Mouse (Mus musculus): Measurements from ENCODE around the gene Itih5. TPM values are rescaled to one million over a fixed set of nuclear protein-coding genes. Genes with fewer than 3 reads are reported as not detected.
A peak's percentile ranks its signal among the peaks of the same experiment; 100 is the strongest.

The Itih5 gene
- total RNA-seq (2021): 10 to 100 TPM in 1 of 2 experiments, 1 to 10 TPM in 1; 9.2 to 12.0 TPM

GRCm38 (mm10) chr2:10153201-10154075 lies at the start of gene Itih5:
Itih5 (plus strand) TSS chr2:10153571.
- DNase-seq (ENCODE audit: extremely low spot score in 1 of 2, low spot score in 2 of 2): peak in 1 of 2 experiments; percentile 66
- intact Hi-C loops (cut with DNase I): no loop called here

GRCm38 (mm10) chr2:10108535-10109189 lies 44.7 kb upstream of the Itih5 start:
- intact Hi-C loops (cut with DNase I): no loop called here
- DNase-seq (ENCODE audit: extremely low spot score in 1 of 2, low spot score in 2 of 2): no peak

DNA sequence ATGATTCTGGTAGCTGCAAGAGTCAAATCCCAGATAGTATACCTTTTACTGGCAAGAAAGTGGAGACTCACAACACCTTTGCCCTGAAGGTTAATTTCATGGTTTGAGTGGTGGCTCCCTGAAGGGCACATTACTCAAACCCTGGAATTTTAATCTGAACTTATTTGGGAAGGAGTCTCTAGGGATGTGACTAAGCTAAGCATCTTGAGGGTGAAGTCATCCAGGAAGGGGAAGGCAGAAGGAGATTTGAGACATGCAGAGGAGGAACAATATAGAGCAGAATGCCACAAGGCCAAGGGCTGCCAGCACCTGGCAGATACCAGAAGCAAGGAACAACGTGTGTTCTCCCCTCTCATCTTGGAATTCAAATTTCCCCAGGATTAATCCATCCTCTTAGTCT lies 34.6 kb upstream of the Itih5 start:
- intact Hi-C loops (cut with DNase I): no loop called here
- no peak for DNase-seq (ENCODE audit: extremely low spot score in 1 of 2, low spot score in 2 of 2)

DNA sequence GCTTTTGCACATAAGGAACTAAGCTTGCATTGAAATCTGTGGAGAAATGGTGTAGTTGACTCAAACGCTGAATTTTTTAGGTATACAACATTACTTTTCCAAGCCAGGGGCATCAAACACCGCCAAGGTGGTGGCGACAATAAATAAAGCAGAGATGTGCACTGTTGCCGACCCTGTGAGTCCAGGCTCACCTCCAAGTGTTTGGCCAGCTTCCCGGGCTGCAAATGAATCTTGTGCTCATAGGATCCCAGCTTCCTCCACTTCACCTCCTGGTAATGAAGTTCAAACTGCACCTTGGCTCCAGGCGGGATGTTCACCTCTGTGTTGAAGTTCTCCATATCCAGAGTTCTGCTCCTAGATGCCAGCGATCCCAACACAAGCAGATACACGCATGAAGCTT lies 34.1 kb upstream of the Itih5 start:
- no peak for DNase-seq (ENCODE audit: extremely low spot score in 1 of 2, low spot score in 2 of 2)
- intact Hi-C loops (cut with DNase I): no loop called here

DNA sequence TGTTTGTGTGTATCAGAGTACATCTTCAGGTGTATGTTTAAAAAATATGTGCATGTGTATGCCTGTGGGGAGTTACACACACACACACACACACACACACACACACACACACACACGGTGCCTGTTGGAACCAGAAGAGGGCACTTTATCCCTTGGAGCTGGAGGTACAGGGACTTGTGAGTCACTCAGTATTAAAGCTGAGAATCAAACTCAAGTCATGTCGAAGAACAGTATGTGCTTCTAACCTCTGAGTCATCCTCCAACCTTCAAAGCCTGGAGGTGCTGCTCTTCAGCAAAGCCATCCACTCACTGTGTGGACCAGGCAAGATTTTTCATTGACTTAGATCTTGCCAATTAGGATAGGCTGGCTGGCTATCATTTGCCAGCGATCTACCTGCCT lies 31.5 kb upstream of the Itih5 start:
- DNase-seq (ENCODE audit: extremely low spot score in 1 of 2, low spot score in 2 of 2): no peak
- intact Hi-C loops (cut with DNase I): no loop called here

- intact Hi-C loops (cut with DNase I): no loop called here
- DNase-seq (ENCODE audit: extremely low spot score in 1 of 2, low spot score in 2 of 2): no peak
These were observed 27.2 kb upstream of the Itih5 start for GRCm38 (mm10) chr2:10126122-10126521.

DNA sequence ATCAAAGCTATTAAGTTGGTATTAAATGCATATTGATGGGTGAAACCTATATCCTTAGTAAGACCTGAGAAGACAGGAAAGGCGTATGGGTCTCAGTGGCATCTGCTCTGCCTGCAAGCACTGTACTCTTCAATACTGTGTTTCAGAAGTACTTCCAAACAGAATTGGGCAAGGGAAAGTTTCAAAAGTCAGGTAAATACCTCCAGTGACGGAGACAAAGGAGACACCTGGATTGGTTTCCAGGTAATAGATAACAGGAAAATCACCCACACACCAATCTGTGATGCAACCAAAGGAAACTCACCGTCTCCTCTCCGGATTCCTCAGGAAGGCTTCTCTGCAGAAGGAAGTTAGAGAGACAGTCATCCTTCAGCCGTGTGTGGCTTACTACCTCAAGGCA lies 25.9 kb upstream of the Itih5 start:
- intact Hi-C loops (cut with DNase I): no loop called here
- no peak for DNase-seq (ENCODE audit: extremely low spot score in 1 of 2, low spot score in 2 of 2)

- DNase-seq (ENCODE audit: extremely low spot score in 1 of 2, low spot score in 2 of 2): no peak
- intact Hi-C loops (cut with DNase I): no loop called here
These were observed 24.8 kb upstream of the Itih5 start for GRCm38 (mm10) chr2:10128571-10128970.

DNA sequence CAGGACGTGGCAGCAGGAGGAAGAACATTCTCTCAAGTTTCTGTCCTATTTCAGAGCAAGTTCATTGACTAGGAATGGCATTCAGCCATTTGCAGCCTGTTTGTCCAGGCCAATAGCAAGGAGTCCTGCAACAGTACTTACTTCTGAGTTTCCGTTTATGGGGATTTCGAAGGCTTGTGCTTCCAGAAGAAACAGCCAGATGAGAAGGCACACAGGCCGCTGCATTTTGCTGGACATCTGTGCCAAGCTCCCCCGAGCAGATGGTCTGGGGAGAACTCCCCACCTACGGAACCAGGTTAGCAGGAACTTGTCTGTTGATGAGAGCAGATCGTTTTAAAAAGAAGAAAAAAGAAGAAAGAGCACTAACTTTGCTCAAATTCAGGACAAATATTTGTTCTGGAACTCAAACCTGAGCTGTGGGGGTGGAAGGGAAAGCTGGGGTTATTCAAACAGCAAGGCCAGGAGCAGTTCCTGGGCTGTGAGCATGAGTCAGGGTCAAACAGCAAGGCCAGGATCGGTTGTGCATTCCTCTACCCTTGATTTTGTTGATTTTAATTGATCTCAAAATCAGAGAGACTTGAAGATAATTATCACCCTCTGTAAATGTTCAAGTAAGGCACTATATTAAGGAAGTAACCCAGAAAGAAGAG lies 22.9 kb upstream of the Itih5 start:
- intact Hi-C loops (cut with DNase I): no loop called here
- DNase-seq (ENCODE audit: extremely low spot score in 1 of 2, low spot score in 2 of 2): peak in 1 of 2 experiments; percentile 21

- intact Hi-C loops (cut with DNase I): no loop called here
- DNase-seq (ENCODE audit: extremely low spot score in 1 of 2, low spot score in 2 of 2): no peak
These were observed 22.1 kb upstream of the Itih5 start, which contains the start of gene Itih2 for GRCm38 (mm10) chr2:10131296-10131695. Itih2 (minus strand) TSS chr2:10131396.

- no peak for DNase-seq (ENCODE audit: extremely low spot score in 1 of 2, low spot score in 2 of 2)
- intact Hi-C loops (cut with DNase I): no loop called here
These were observed 21.2 kb upstream of the Itih5 start for GRCm38 (mm10) chr2:10132128-10132527.

- intact Hi-C loops (cut with DNase I): no loop called here
These were observed 19.4 kb upstream of the Itih5 start for GRCm38 (mm10) chr2:10133941-10134340.

DNA sequence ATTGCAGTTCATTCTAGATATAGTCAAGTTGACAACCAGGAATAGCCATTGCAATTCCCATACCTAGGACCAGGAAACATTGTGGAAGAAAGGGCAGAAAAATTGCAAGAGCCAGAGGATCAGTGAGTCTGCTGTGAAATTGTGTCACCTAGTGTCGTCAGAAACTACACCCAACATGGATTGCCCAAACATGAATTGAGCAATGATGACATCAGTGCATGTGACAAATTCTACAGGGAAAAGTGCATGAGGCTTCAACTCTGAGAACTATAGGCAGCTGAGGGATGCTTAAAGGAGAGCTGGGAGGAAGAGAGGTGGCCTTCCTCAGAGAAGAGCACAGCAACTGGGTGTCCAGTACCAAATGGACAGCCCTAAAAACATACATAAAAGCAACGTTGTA lies 16.1 kb upstream of the Itih5 start:
- intact Hi-C loops (cut with DNase I): no loop called here
- DNase-seq (ENCODE audit: extremely low spot score in 1 of 2, low spot score in 2 of 2): no peak

More at GRCm38 (mm10) chr2:10133941-10134340, 19.4 kb upstream of the Itih5 start:
- DNase-seq (ENCODE audit: extremely low spot score in 1 of 2, low spot score in 2 of 2): no peak

- DNase-seq (ENCODE audit: extremely low spot score in 1 of 2, low spot score in 2 of 2): peak in 1 of 2 experiments; percentile 55
- intact Hi-C loops (cut with DNase I): loop anchor here (5.0 kb wide), 1 partner anchor 38 kb away; no protein-coding TSS in a partner anchor
These were observed 12.9 kb upstream of the Itih5 start for GRCm38 (mm10) chr2:10140456-10140855.

DNA sequence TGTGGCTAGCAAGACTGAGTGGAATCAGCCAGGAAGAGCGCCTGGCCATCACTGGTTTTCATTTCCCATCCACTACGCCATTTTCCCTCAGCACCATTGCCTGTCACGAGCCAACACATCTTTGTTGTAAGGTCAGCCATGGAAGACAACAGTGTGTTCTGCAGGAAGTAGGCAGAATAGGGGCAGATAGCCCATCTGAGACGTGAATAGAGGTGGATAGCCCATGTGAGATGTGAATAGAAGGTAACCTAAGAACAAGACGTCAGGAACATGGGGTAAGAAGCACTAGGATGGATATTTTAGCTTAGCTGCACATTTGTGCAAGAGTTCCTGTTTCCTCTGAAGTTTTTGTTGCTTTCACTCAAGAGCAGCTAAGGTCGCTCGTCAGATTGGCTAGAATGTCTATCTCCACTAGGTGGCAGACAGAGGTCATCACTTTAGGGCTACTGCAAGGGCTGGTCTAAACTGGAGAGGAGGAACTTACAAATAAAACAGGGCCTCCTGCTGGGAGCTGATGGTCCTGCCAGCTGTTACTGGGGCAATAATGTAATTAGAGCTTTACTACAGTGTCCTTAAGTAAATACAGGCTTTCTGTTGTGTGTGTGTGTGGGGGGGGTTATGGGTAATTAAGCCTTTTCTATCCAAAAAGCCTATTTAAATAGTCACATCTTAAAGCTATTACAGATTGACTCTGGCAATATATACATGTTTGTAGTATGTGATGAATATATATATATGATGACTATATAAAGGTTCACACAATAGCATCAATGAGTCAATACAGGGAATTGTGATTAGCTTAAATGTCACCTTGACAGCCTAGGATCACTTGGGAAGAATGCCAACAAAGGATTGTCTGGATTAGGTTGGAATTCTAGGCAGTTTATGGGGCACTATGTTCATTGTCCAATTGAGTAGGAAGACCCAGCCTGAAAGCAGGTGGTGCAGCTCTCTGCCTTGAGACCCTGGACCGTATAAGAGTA lies 10.6 kb upstream of the Itih5 start:
- peak; percentile 66 to 82 for DNase-seq (ENCODE audit: extremely low spot score in 1 of 2, low spot score in 2 of 2)
- intact Hi-C loops (cut with DNase I): loop anchor here (1.0 to 5.0 kb wide), 2 partner anchors 40 to 146 kb away; no protein-coding TSS in a partner anchor

- no peak for DNase-seq (ENCODE audit: extremely low spot score in 1 of 2, low spot score in 2 of 2)
- intact Hi-C loops (cut with DNase I): no loop called here
These were observed 7.9 kb upstream of the Itih5 start for GRCm38 (mm10) chr2:10145514-10145913.

DNA sequence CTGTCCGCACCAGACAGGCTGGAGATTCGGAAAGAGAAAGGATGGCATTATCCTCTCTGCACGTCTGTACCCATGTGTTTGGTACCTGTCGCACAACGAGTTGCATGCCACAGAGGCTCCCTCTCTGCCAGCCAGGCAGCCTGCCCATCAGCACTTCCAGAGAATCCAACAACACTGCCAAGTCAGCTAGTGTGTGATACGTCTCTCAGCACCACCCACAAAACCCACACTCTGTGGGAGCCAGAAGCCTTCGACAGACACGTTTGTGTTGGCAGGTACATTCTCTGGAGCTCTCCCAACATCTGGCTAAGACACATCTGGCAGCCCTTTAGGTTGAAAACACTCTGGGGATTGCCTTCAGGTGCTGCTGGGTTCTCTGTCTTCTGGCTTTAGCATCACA lies 6.2 kb upstream of the Itih5 start:
- DNase-seq (ENCODE audit: extremely low spot score in 1 of 2, low spot score in 2 of 2): peak; percentile 17 to 33
- intact Hi-C loops (cut with DNase I): no loop called here

DNA sequence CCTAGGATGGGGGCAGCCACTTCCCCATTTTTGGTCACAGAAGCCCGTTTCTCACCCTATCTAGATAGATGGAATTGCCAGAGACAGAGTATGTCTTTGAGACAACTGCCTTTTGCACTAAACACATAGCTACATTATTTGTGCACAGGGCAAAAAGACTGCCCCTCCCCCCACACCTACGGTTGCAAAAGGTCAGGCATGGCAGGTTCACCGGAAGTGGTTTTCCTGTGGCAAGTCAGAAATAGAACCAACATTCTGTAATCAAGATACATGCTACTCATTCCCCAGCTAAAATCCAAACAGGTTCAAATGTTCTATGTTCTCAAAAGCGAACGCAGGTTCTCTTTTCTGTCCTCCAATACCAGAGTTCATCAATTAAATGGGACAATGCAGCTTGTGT lies 781 bp upstream of the Itih5 start:
- DNase-seq (ENCODE audit: extremely low spot score in 1 of 2, low spot score in 2 of 2): no peak
- intact Hi-C loops (cut with DNase I): no loop called here
